Mouse (Mus musculus) R1 (cell line): ENCODE measurements around the gene Ap1s2.

Source experiments
- DNase-seq: peaks from one replicate; pipeline ENCODE4 v3.0.0-alpha.2; 2018; ENCODE audit warnings: low read depth, low spot score

The Ap1s2 gene

DNA sequence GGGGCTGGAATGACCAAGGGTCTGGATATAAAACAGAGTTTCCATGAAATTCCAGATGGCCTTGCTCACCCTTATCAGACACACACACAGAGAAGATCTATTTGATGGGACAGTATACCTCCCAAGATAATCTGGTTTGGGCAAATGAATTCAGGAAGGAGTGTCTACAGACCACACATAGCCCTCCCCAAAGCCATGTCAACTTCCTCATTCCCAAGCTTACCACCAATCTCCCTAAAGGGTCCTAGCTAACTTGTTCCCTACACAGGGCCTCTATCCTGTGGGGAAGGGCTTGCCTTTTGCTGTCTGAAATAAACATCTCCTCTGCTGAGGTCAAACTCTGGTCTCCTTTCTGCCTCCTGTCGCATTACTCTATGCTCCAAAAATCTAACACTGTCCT, 72.3 kb downstream of the Ap1s2 start:
- DNase-seq: no peak

- peak; percentile 30 for DNase-seq
Measured at GRCm38 (mm10) chrX:163981500-163981899, 72.7 kb downstream of the Ap1s2 start.

GRCm38 (mm10) chrX:163982129-163982528, 73.3 kb downstream of the Ap1s2 start:
- DNase-seq: no peak
